Comparison of ENCODE assay signal across 36 mouse cellular contexts in genomic region chr15:101790867-101791266, GRCm38 (mm10). TPM values are rescaled to one million over a fixed set of nuclear protein-coding genes. Genes with fewer than 3 reads are reported as not detected.
DNase-seq lines count a peak whose midpoint lies in the region; ATAC-seq and TF ChIP-seq lines count a peak whose summit lies in the region.
"Had no signal": no experiment of that assay in that cellular context is flagged by ENCODE, and none has a peak within 500 bp of the region (broad histone marks: within the 10 kb centered on the region; RNA-seq: fewer than 3 reads in every experiment).

No protein-coding gene starts in this region.

- no peak overlapping the region for H3K4me2 ChIP-seq in forebrain, embryonic 12.5 days
- no peak overlapping the region for H3K4me2 ChIP-seq in hindbrain, postnatal 0 days (ENCODE audit: low read depth, low read length)
- H3K4me2 ChIP-seq in hindbrain, embryonic 12.5 days (replicated peaks): no peak overlapping the region
- no peak overlapping the region for H3K4me2 ChIP-seq in forebrain, embryonic 14.5 days (ENCODE audit: low read length)
- no peak overlapping the region for H3K4me2 ChIP-seq in midbrain, embryonic 16.5 days (ENCODE audit: low read length)
- H3K4me2 ChIP-seq: embryonic facial prominence, embryonic 13.5 days; limb, embryonic 15.5 days; liver, embryonic 13.5 days had no signal

- H3K36me3 ChIP-seq in forebrain, embryonic 12.5 days (replicated peaks): no peaks in the 10 kb centered on the region
- H3K36me3 ChIP-seq in forebrain, embryonic 10.5 days (replicated peaks): no peaks in the 10 kb centered on the region
- no peaks in the 10 kb centered on the region for H3K36me3 ChIP-seq in hindbrain, postnatal 0 days (ENCODE audit: insufficient read depth, low read length)
- H3K36me3 ChIP-seq in hindbrain, embryonic 12.5 days: no peaks in the 10 kb centered on the region
- H3K36me3 ChIP-seq in forebrain, embryonic 14.5 days (ENCODE audit: control insufficient read depth, insufficient read depth, low read length): no peaks in the 10 kb centered on the region
- no peaks in the 10 kb centered on the region for H3K36me3 ChIP-seq in midbrain, embryonic 16.5 days (ENCODE audit: control insufficient read depth, insufficient read depth, low read length)
- H3K36me3 ChIP-seq: embryonic facial prominence, embryonic 13.5 days; limb, embryonic 10.5 days; limb, embryonic 15.5 days; liver, embryonic 13.5 days had no signal

- ATAC-seq in forebrain, embryonic 12.5 days (ENCODE audit: low FRiP score): peak; percentile 51; the same call in 1 of the 2 replicates
- peak; percentile 18; the same call in 1 of the 2 replicates for ATAC-seq in hindbrain, postnatal 0 days
- no peak for ATAC-seq in hindbrain, embryonic 12.5 days (ENCODE audit: low FRiP score)
- peak; percentile 58 for ATAC-seq in forebrain, embryonic 14.5 days
- peak; percentile 48; the same call in 1 of the 2 replicates for ATAC-seq in midbrain, embryonic 16.5 days
- ATAC-seq: intestine, postnatal 0 days; lung, postnatal 0 days had no signal

- H3K9ac ChIP-seq in forebrain, embryonic 12.5 days: no peak overlapping the region
- H3K9ac ChIP-seq in hindbrain, postnatal 0 days (replicated peaks; ENCODE audit: low read length): no peak overlapping the region
- H3K9ac ChIP-seq in hindbrain, embryonic 12.5 days: no peak overlapping the region
- no peak overlapping the region for H3K9ac ChIP-seq in forebrain, embryonic 14.5 days (ENCODE audit: low read length)
- H3K9ac ChIP-seq in midbrain, embryonic 16.5 days (ENCODE audit: low read depth, low read length): no peak overlapping the region
- H3K9ac ChIP-seq: embryonic facial prominence, embryonic 13.5 days; limb, embryonic 15.5 days; liver, embryonic 13.5 days had no signal

- H3K9me3 ChIP-seq in forebrain, embryonic 12.5 days: no peaks in the 10 kb centered on the region
- no peaks in the 10 kb centered on the region for H3K9me3 ChIP-seq in forebrain, embryonic 10.5 days
- H3K9me3 ChIP-seq in hindbrain, postnatal 0 days (ENCODE audit: low read length): no peaks in the 10 kb centered on the region
- H3K9me3 ChIP-seq in hindbrain, embryonic 12.5 days (replicated peaks): no peaks in the 10 kb centered on the region
- H3K9me3 ChIP-seq in forebrain, embryonic 14.5 days (replicated peaks; ENCODE audit: control insufficient read depth, low read length): no peaks in the 10 kb centered on the region
- H3K9me3 ChIP-seq in midbrain, embryonic 16.5 days (replicated peaks; ENCODE audit: control insufficient read depth, low read length, poor library complexity, severe bottlenecking): no peaks in the 10 kb centered on the region
- H3K9me3 ChIP-seq: embryonic facial prominence, embryonic 13.5 days; limb, embryonic 10.5 days; limb, embryonic 15.5 days; liver, embryonic 13.5 days had no signal

- TF ChIP-seq CTCF in hindbrain, postnatal 0 days (IDR thresholded peaks at IDR 0.05; ENCODE audit: low read depth): no peak

- H3K4me1 ChIP-seq in forebrain, embryonic 12.5 days: peaks cover 4% of the 10 kb centered on the region; the same call in 1 of the 2 replicates
- H3K4me1 ChIP-seq in forebrain, embryonic 10.5 days: peaks cover 4% of the 10 kb centered on the region; the same call in 1 of the 2 replicates
- no peaks in the 10 kb centered on the region for H3K4me1 ChIP-seq in hindbrain, postnatal 0 days (ENCODE audit: insufficient read depth, low read length)
- H3K4me1 ChIP-seq in hindbrain, embryonic 12.5 days: no peaks in the 10 kb centered on the region; the same call in none of the 2 replicates
- peaks cover 9% of the 10 kb centered on the region for H3K4me1 ChIP-seq in forebrain, embryonic 14.5 days (ENCODE audit: control insufficient read depth, insufficient read depth, low read length)
- H3K4me1 ChIP-seq in midbrain, embryonic 16.5 days (ENCODE audit: control insufficient read depth, insufficient read depth, low read length): peaks cover 11% of the 10 kb centered on the region
- H3K4me1 ChIP-seq: embryonic facial prominence, embryonic 13.5 days; limb, embryonic 10.5 days; limb, embryonic 15.5 days; liver, embryonic 13.5 days; megakaryocyte, embryonic 14.5 days had no signal

- 26% methylated on average over 3 of the region's 3 CpGs for WGBS in forebrain, embryonic 12.5 days
- 47% methylated on average over 3 of the region's 3 CpGs for WGBS in forebrain, embryonic 10.5 days
- 11% methylated on average over 3 of the region's 3 CpGs for whole genome bisulfite sequencing in hindbrain, postnatal 0 days
- 18% methylated on average over 3 of the region's 3 CpGs for WGBS in hindbrain, embryonic 12.5 days
- WGBS in forebrain, embryonic 14.5 days: 16% methylated on average over 3 of the region's 3 CpGs
- WGBS in midbrain, embryonic 16.5 days: 12% methylated on average over 3 of the region's 3 CpGs

- H3K27ac ChIP-seq in forebrain, embryonic 12.5 days: peak overlapping the region; percentile 72
- no peak overlapping the region for H3K27ac ChIP-seq in forebrain, embryonic 10.5 days
- H3K27ac ChIP-seq in hindbrain, postnatal 0 days: no peak overlapping the region
- H3K27ac ChIP-seq in hindbrain, embryonic 12.5 days: no peak overlapping the region
- peak overlapping the region; percentile 48; the same call in 1 of the 2 replicates for H3K27ac ChIP-seq in forebrain, embryonic 14.5 days (ENCODE audit: low read depth, low read length)
- H3K27ac ChIP-seq in midbrain, embryonic 16.5 days (ENCODE audit: low read length): peak overlapping the region; percentile 34; the same call in 1 of the 2 replicates
- H3K27ac ChIP-seq: embryonic facial prominence, embryonic 13.5 days; limb, embryonic 10.5 days; limb, embryonic 15.5 days; liver, embryonic 13.5 days had no signal

- no peaks in the 10 kb centered on the region for H3K27me3 ChIP-seq in forebrain, embryonic 12.5 days
- H3K27me3 ChIP-seq in forebrain, embryonic 10.5 days (ENCODE audit: poor library complexity, severe bottlenecking): no peaks in the 10 kb centered on the region
- 0 out of 2 replicates have a peak, but pooled peaks cover 3% of the 10 kb centered on the region for H3K27me3 ChIP-seq in hindbrain, postnatal 0 days (ENCODE audit: insufficient read depth, low read length)
- no peaks in the 10 kb centered on the region for H3K27me3 ChIP-seq in hindbrain, embryonic 12.5 days
- H3K27me3 ChIP-seq in forebrain, embryonic 14.5 days (replicated peaks; ENCODE audit: control insufficient read depth, insufficient read depth, low read length): no peaks in the 10 kb centered on the region
- no peaks in the 10 kb centered on the region for H3K27me3 ChIP-seq in midbrain, embryonic 16.5 days (ENCODE audit: control insufficient read depth, insufficient read depth, low read depth, low read length)

- DNase-seq in forebrain, embryonic 10.5 days (ENCODE audit: extremely low spot score, low spot score): no peak
- peak; percentile 34 for DNase-seq in hindbrain, postnatal 0 days (ENCODE audit: low spot score)
- DNase-seq in forebrain, embryonic 14.5 days (ENCODE audit: low spot score): peak; percentile 82
- DNase-seq in natural killer cell, adult 2 months (ENCODE audit: low spot score in 2 of 2): no peak
- DNase-seq in thymus, postnatal 25 days: no peak
- DNase-seq: adrenal gland, postnatal 10 days; cerebellum, adult 18-20 months; cerebellum, postnatal 10 days; gastrocnemius, postnatal 14 days; heart, postnatal 14 days; kidney, postnatal 14 days; layer of hippocampus, adult 9-11 months; liver, embryonic 13.5 days; lung, adult 18-20 months; lung, postnatal 4 days had no signal

- no peak overlapping the region for H3K4me3 ChIP-seq in forebrain, embryonic 12.5 days (replicated peaks)
- H3K4me3 ChIP-seq in forebrain, embryonic 10.5 days: no peak overlapping the region
- no peak overlapping the region for H3K4me3 ChIP-seq in hindbrain, postnatal 0 days (ENCODE audit: low read length)
- no peak overlapping the region for H3K4me3 ChIP-seq in hindbrain, embryonic 12.5 days
- H3K4me3 ChIP-seq in forebrain, embryonic 14.5 days (ENCODE audit: low read depth, low read length): no peak overlapping the region
- H3K4me3 ChIP-seq in midbrain, embryonic 16.5 days (ENCODE audit: low read depth, low read length): no peak overlapping the region
- H3K4me3 ChIP-seq: embryonic facial prominence, embryonic 13.5 days; limb, embryonic 10.5 days; limb, embryonic 15.5 days; liver, embryonic 13.5 days; megakaryocyte, embryonic 14.5 days had no signal

RNA-seq across cellular contexts. Expression of gene Krt72, which starts 4.6 kb away (rescaled TPM):
- polyA plus RNA-seq in forebrain, embryonic 12.5 days (2016; fragmentation: Nextera tagmentation; extraction: Ambion mirVana): not detected in 2 replicates
- polyA plus RNA-seq in forebrain, embryonic 10.5 days (2016; fragmentation: Nextera tagmentation; extraction: Ambion mirVana): not detected in 2 replicates
- 1.9 TPM in 1 of 2 replicates, not detected in the other for total RNA-seq in hindbrain, postnatal 0 days (2014; rRNA removed)
- polyA plus RNA-seq in hindbrain, postnatal 0 days (2015; fragmentation: Nextera tagmentation; extraction: Ambion mirVana): 0.44 TPM in 1 of 2 replicates, not detected in the other
- not detected in 2 replicates for polyA plus RNA-seq in hindbrain, embryonic 12.5 days (2016; fragmentation: Nextera tagmentation; extraction: Ambion mirVana)
- polyA plus RNA-seq in forebrain, embryonic 14.5 days (2014; fragmentation: Nextera tagmentation; extraction: Ambion mirVana): not detected in 2 replicates
- not detected in 2 replicates for polyA plus RNA-seq in midbrain, embryonic 16.5 days (2015; fragmentation: Nextera tagmentation; extraction: Ambion mirVana)
- total RNA-seq: adrenal gland, postnatal 10 days; CH12.LX; common myeloid progenitor, adult 5-6 weeks; ES-E14; gastrocnemius, postnatal 14 days; granulocyte monocyte progenitor cell, adult 5-6 weeks; heart, postnatal 14 days; left cerebral cortex, postnatal 10 days; monocyte, adult 5-6 weeks had no signal
- polyA plus RNA-seq: C2C12; embryonic facial prominence, embryonic 13.5 days; heart, embryonic 14.5 days; intestine, postnatal 0 days; kidney, embryonic 14.5 days; limb, embryonic 10.5 days; liver, embryonic 13.5 days; lung, postnatal 0 days; neural tube, embryonic 11.5 days; stomach, embryonic 14.5 days; testis, adult 2 months had no signal

RNA-seq across cellular contexts. Expression of gene Krt73, which starts 11.3 kb away (rescaled TPM):
- polyA plus RNA-seq in forebrain, embryonic 12.5 days (2016; fragmentation: Nextera tagmentation; extraction: Ambion mirVana): 0.19 and 0.41 TPM in 2 replicates
- polyA plus RNA-seq in forebrain, embryonic 10.5 days (2016; fragmentation: Nextera tagmentation; extraction: Ambion mirVana): not detected in 2 replicates
- total RNA-seq in hindbrain, postnatal 0 days (2014; rRNA removed): 1.5 and 1.7 TPM in 2 replicates
- 2.4 and 2.5 TPM in 2 replicates for polyA plus RNA-seq in hindbrain, postnatal 0 days (2015; fragmentation: Nextera tagmentation; extraction: Ambion mirVana)
- polyA plus RNA-seq in hindbrain, embryonic 12.5 days (2016; fragmentation: Nextera tagmentation; extraction: Ambion mirVana): 0.57 and 0.65 TPM in 2 replicates
- 0.36 and 0.81 TPM in 2 replicates for polyA plus RNA-seq in forebrain, embryonic 14.5 days (2014; fragmentation: Nextera tagmentation; extraction: Ambion mirVana)
- 0.31 and 0.43 TPM in 2 replicates for polyA plus RNA-seq in midbrain, embryonic 16.5 days (2015; fragmentation: Nextera tagmentation; extraction: Ambion mirVana)
- total RNA-seq: adrenal gland, postnatal 10 days; CH12.LX; common myeloid progenitor, adult 5-6 weeks; ES-E14; gastrocnemius, postnatal 14 days; granulocyte monocyte progenitor cell, adult 5-6 weeks; heart, postnatal 14 days; monocyte, adult 5-6 weeks had no signal
- polyA plus RNA-seq: C2C12; heart, embryonic 14.5 days; intestine, postnatal 0 days; kidney, embryonic 14.5 days; limb, embryonic 10.5 days; liver, embryonic 13.5 days; lung, postnatal 0 days; neural tube, embryonic 11.5 days; stomach, embryonic 14.5 days had no signal

RNA-seq across cellular contexts. Expression of gene Krt2, which starts 27.1 kb away (rescaled TPM):
- not detected in 2 replicates for polyA plus RNA-seq in forebrain, embryonic 12.5 days (2016; fragmentation: Nextera tagmentation; extraction: Ambion mirVana)
- not detected in 2 replicates for polyA plus RNA-seq in forebrain, embryonic 10.5 days (2016; fragmentation: Nextera tagmentation; extraction: Ambion mirVana)
- total RNA-seq in hindbrain, postnatal 0 days (2014; rRNA removed): 0.37 TPM in 1 of 2 replicates, not detected in the other
- 0.21 and 0.37 TPM in 2 replicates for polyA plus RNA-seq in hindbrain, postnatal 0 days (2015; fragmentation: Nextera tagmentation; extraction: Ambion mirVana)
- polyA plus RNA-seq in hindbrain, embryonic 12.5 days (2016; fragmentation: Nextera tagmentation; extraction: Ambion mirVana): not detected in 2 replicates
- not detected in 2 replicates for polyA plus RNA-seq in forebrain, embryonic 14.5 days (2014; fragmentation: Nextera tagmentation; extraction: Ambion mirVana)
- polyA plus RNA-seq in midbrain, embryonic 16.5 days (2015; fragmentation: Nextera tagmentation; extraction: Ambion mirVana): not detected in 2 replicates
- total RNA-seq: adrenal gland, postnatal 10 days; CH12.LX; common myeloid progenitor, adult 5-6 weeks; ES-E14; gastrocnemius, postnatal 14 days; granulocyte monocyte progenitor cell, adult 5-6 weeks; heart, postnatal 14 days; monocyte, adult 5-6 weeks had no signal
- polyA plus RNA-seq: C2C12; heart, embryonic 14.5 days; intestine, postnatal 0 days; kidney, embryonic 14.5 days; limb, embryonic 10.5 days; liver, embryonic 13.5 days; lung, postnatal 0 days; neural tube, embryonic 11.5 days; stomach, embryonic 14.5 days; testis, adult 2 months had no signal

RNA-seq across cellular contexts. Expression of gene Krt71, which starts 48.0 kb away (rescaled TPM):
- not detected in 2 replicates for polyA plus RNA-seq in forebrain, embryonic 12.5 days (2016; fragmentation: Nextera tagmentation; extraction: Ambion mirVana)
- not detected in 2 replicates for polyA plus RNA-seq in forebrain, embryonic 10.5 days (2016; fragmentation: Nextera tagmentation; extraction: Ambion mirVana)
- 2.1 and 2.2 TPM in 2 replicates for total RNA-seq in hindbrain, postnatal 0 days (2014; rRNA removed)
- polyA plus RNA-seq in hindbrain, postnatal 0 days (2015; fragmentation: Nextera tagmentation; extraction: Ambion mirVana): 1.2 and 1.9 TPM in 2 replicates
- polyA plus RNA-seq in hindbrain, embryonic 12.5 days (2016; fragmentation: Nextera tagmentation; extraction: Ambion mirVana): not detected in 2 replicates
- not detected in 2 replicates for polyA plus RNA-seq in forebrain, embryonic 14.5 days (2014; fragmentation: Nextera tagmentation; extraction: Ambion mirVana)
- polyA plus RNA-seq in midbrain, embryonic 16.5 days (2015; fragmentation: Nextera tagmentation; extraction: Ambion mirVana): 0.09 and 0.21 TPM in 2 replicates
- total RNA-seq: adrenal gland, postnatal 10 days; CH12.LX; common myeloid progenitor, adult 5-6 weeks; ES-E14; gastrocnemius, postnatal 14 days; granulocyte monocyte progenitor cell, adult 5-6 weeks; heart, postnatal 14 days; left cerebral cortex, postnatal 10 days; monocyte, adult 5-6 weeks had no signal
- polyA plus RNA-seq: C2C12; heart, embryonic 14.5 days; intestine, postnatal 0 days; kidney, embryonic 14.5 days; limb, embryonic 10.5 days; limb, embryonic 15.5 days; liver, embryonic 13.5 days; lung, postnatal 0 days; neural tube, embryonic 11.5 days; stomach, embryonic 14.5 days; testis, adult 2 months had no signal

RNA-seq across cellular contexts. Expression of gene Krt1, which starts 59.7 kb away (rescaled TPM):
- polyA plus RNA-seq in forebrain, embryonic 12.5 days (2016; fragmentation: Nextera tagmentation; extraction: Ambion mirVana): 4.0 and 4.5 TPM in 2 replicates
- polyA plus RNA-seq in forebrain, embryonic 10.5 days (2016; fragmentation: Nextera tagmentation; extraction: Ambion mirVana): 0.71 and 1.2 TPM in 2 replicates
- total RNA-seq in hindbrain, postnatal 0 days (2014; rRNA removed): 7.5 and 13.7 TPM in 2 replicates
- 18.2 and 19.4 TPM in 2 replicates for polyA plus RNA-seq in hindbrain, postnatal 0 days (2015; fragmentation: Nextera tagmentation; extraction: Ambion mirVana)
- polyA plus RNA-seq in hindbrain, embryonic 12.5 days (2016; fragmentation: Nextera tagmentation; extraction: Ambion mirVana): 4.2 and 4.4 TPM in 2 replicates
- polyA plus RNA-seq in forebrain, embryonic 14.5 days (2014; fragmentation: Nextera tagmentation; extraction: Ambion mirVana): 5.2 and 7.0 TPM in 2 replicates
- 14.5 and 14.7 TPM in 2 replicates for polyA plus RNA-seq in midbrain, embryonic 16.5 days (2015; fragmentation: Nextera tagmentation; extraction: Ambion mirVana)
- total RNA-seq: CH12.LX; common myeloid progenitor, adult 5-6 weeks; gastrocnemius, postnatal 14 days; granulocyte monocyte progenitor cell, adult 5-6 weeks; monocyte, adult 5-6 weeks had no signal
- polyA plus RNA-seq: C2C12; liver, embryonic 13.5 days; testis, adult 2 months had no signal

Comparison
In these comparisons a context has a peak if more than half of its experiments do, and no peak if none do; other contexts are left out.
1. H3K27ac ChIP-seq: peak in forebrain, embryonic 12.5 days (single experiment), forebrain, embryonic 14.5 days (single experiment) and midbrain, embryonic 16.5 days (single experiment); none in forebrain, embryonic 10.5 days (single experiment), hindbrain, postnatal 0 days (single experiment) and hindbrain, embryonic 12.5 days (single experiment).
2. DNase-seq: peak in hindbrain, postnatal 0 days (single experiment) and forebrain, embryonic 14.5 days (single experiment); none in forebrain, embryonic 10.5 days (single experiment), natural killer cell, adult 2 months (0 of 2) and thymus, postnatal 25 days (single experiment).